Mouse (Mus musculus): ENCODE results near the gene Rcor2. TPM values are rescaled to one million over a fixed set of nuclear protein-coding genes. Genes with fewer than 3 reads are reported as not detected.

The Rcor2 gene
- polyA plus RNA-seq, 2 experiments from 2014 or later: not detected

DNA sequence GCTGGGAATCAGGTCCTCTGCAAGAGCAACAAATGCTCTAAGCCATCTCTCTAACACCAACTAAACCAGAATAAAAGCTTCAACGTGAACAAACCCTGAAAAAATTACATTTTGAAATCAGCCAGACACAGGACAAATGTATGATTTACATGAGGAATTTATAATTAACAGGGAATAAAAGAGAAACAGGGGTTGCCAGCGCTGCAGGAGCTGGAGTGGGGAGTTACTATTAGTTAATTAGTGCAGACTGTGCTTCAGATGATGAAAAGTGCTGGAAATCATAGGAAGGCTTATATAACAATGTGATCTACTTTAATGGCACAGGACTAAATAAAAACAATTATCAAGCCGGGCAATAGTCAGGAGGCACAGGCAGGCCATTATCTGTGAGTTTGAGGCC lies 54.3 kb downstream of the Rcor2 start:
- ATAC-seq: no peak

Other genes with a start within 250 kb of the Rcor2 start
- 100 to 1,000 TPM; 208 to 288 TPM for gene Fermt3, start 247.9 kb upstream of the Rcor2 start, polyA plus RNA-seq (2017; shearing (Covaris generic))
- 100 to 1,000 TPM; 105 to 165 TPM for gene Stip1, start 227.4 kb upstream of the Rcor2 start, polyA plus RNA-seq (2017; shearing (Covaris generic))
- 1 to 10 TPM in 1 of 2 experiments, under 1 TPM in 1; 0.82 to 2.6 TPM for gene Macrod1, start 210.5 kb upstream of the Rcor2 start, polyA plus RNA-seq (2017; shearing (Covaris generic))
- not detected for gene Flrt1, start 161.6 kb upstream of the Rcor2 start, polyA plus RNA-seq (2017; shearing (Covaris generic))
- gene Otub1, start 61.0 kb upstream of the Rcor2 start, polyA plus RNA-seq (2017; shearing (Covaris generic)): 100 to 1,000 TPM; 157 to 170 TPM
- gene Cox8a, start 49.7 kb upstream of the Rcor2 start, polyA plus RNA-seq (2017; shearing (Covaris generic)): 100 to 1,000 TPM; 387 to 411 TPM
- 10 to 100 TPM; 28.0 to 29.3 TPM for gene Naa40, start 26.1 kb upstream of the Rcor2 start, polyA plus RNA-seq (2017; shearing (Covaris generic))
- gene Mark2, start 74.5 kb downstream of the Rcor2 start, polyA plus RNA-seq (2017; shearing (Covaris generic)): 10 to 100 TPM; 53.4 to 69.8 TPM
- gene Spindoc, start 115.7 kb downstream of the Rcor2 start, polyA plus RNA-seq (2017; shearing (Covaris generic)): 1 to 10 TPM; 1.5 to 5.3 TPM
- gene 2700081O15Rik, start 150.3 kb downstream of the Rcor2 start, polyA plus RNA-seq (2017; shearing (Covaris generic)): under 1 TPM in 1 of 2 experiments, not detected in 1; 0.12 TPM
- 10 to 100 TPM; 42.0 to 53.0 TPM for gene Rtn3, start 216.0 kb downstream of the Rcor2 start, polyA plus RNA-seq (2017; shearing (Covaris generic))
- gene Atl3, start 226.7 kb downstream of the Rcor2 start, polyA plus RNA-seq (2017; shearing (Covaris generic)): 10 to 100 TPM; 20.1 to 23.8 TPM

All from activated CD4-positive, CD25-positive, alpha-beta regulatory T cell, adult 4 months (primary cell).